Mouse (Mus musculus) megakaryocyte, embryonic 14.5 days (primary cell): ENCODE measurements around the gene Slc41a2.

Source experiments
- FLI1 ChIP-seq: IDR thresholded peaks from 2 replicates; pipeline ENCODE4 v1.6.1; 2012; ENCODE audit warnings: low read length, inconsistent platforms, mixed read lengths
- GATA1 ChIP-seq: IDR thresholded peaks from 3 replicates; pipeline ENCODE4 v1.6.1; 2012; ENCODE audit warnings: mixed read lengths, low read length, inconsistent platforms, borderline replicate concordance

DNA sequence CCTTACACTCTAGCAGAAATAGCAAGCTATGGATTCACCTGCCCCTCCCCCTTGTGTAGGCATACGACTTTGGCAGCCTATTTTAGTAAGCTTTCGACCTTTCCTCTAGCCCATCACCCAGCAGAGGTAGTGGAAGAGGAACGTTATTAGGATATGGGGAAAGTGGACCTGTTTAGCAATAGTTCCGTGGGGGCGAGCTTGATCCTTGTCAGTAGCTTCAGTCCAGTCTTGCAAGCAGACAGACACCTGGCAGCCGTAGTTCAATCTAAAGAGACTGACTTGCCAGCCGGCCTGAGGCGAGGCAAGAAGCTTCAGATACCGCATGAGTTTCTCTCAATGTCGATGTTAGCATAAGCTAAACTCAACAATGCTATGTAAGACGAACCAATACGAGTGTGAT, 18.7 kb upstream of the Slc41a2 start:
- TF ChIP-seq GATA1 (no peak), FLI1 (no peak)
